Mouse (Mus musculus) G1E (cell line): ENCODE data around the gene Sprtn. TPM values are rescaled to one million over a fixed set of nuclear protein-coding genes. Genes with fewer than 3 reads are reported as not detected.
A peak's percentile ranks its signal among the peaks of the same experiment; 100 is the strongest.

Experiments
- ATAC-seq: 2 replicates; pipeline ENCODE4 v1.8.0; 2016; ENCODE audit warnings: mild to moderate bottlenecking; ENCODE audit not compliant: insufficient number of reproducible peaks, poor library complexity, low FRiP score, severe bottlenecking; ENCODE audit errors: extremely low read depth
- DNase-seq: peaks from one replicate; pipeline ENCODE4 v3.0.0; 2012; ENCODE audit warnings: low spot score
- H3K27me3 ChIP-seq: 2 replicates; pipeline ENCODE4 v1.6.1; 2012; ENCODE audit warnings: mild to moderate bottlenecking, low read length, inconsistent platforms; ENCODE audit not compliant: insufficient read depth
- H3K36me3 ChIP-seq: replicated peaks from 2 replicates; pipeline ENCODE3; 2012; ENCODE audit warnings: mild to moderate bottlenecking, inconsistent platforms
- H3K4me1 ChIP-seq: 2 replicates; pipeline ENCODE4 v1.6.1; 2012; ENCODE audit warnings: low read depth, low read length, inconsistent platforms, mixed read lengths; ENCODE audit not compliant: insufficient read depth
- H3K4me3 ChIP-seq: 2 replicates; pipeline ENCODE4 v1.5.1; 2012; ENCODE audit warnings: low read depth, mild to moderate bottlenecking, inconsistent platforms, low read length, moderate library complexity, mixed read lengths
- H3K9me3 ChIP-seq: replicated peaks from 2 replicates; pipeline ENCODE4 v1.6.1; 2012; ENCODE audit warnings: inconsistent platforms
- CTCF ChIP-seq: IDR thresholded peaks from 2 replicates; pipeline ENCODE4 v1.5.1; 2012; ENCODE audit warnings: low read depth, low read length, inconsistent platforms, mixed read lengths
- GATA1 ChIP-seq: IDR thresholded peaks from 2 replicates; pipeline ENCODE4 v1.6.1; 2012; ENCODE audit warnings: borderline replicate concordance, low read length, inconsistent platforms, mixed read lengths
- GATA2 ChIP-seq: IDR thresholded peaks from 2 replicates; pipeline ENCODE4 v1.6.1; 2012; ENCODE audit warnings: low read depth, low read length, inconsistent platforms, borderline replicate concordance
- POLR2AphosphoS5 ChIP-seq: IDR thresholded peaks from 2 replicates; pipeline ENCODE4 v1.6.1; 2012; ENCODE audit warnings: low read depth, low read length, inconsistent platforms; ENCODE audit not compliant: insufficient replicate concordance
- TAL1 ChIP-seq: conservative IDR thresholded peaks from 2 replicates; pipeline ENCODE4 v1.6.1; 2012; ENCODE audit warnings: low read depth, low read length, inconsistent platforms, mixed read lengths
- polyA plus RNA-seq: library from polyadenylated mRNA; stranded (reverse); fragments of >175 nt; gene quantifications from 2 replicates; pipeline ENCODE4 v1.2.3, GENCODE M21; 2012
- total RNA-seq, 2 experiments: library from RNA; stranded (forward) in 1 of 2; stranded (reverse) in 1 of 2; fragments of 200-1000 nt in 1 of 2; fragments of >200 nt in 1 of 2; fragmentation: Nextera tagmentation in 1 of 2; gene quantifications; 2 replicates each; pipeline ENCODE4 v1.2.3; 2014 to 2017

The Sprtn gene
- total and polyA plus RNA-seq, 3 experiments, result 21.7 to 42.4 (median 35.8) TPM

GRCm38 (mm10) chr8:124911938-124912872 lies 14.5 kb downstream of the Sprtn start:
- H3K4me3 ChIP-seq, result no peak overlapping the region
- H3K9me3 ChIP-seq, result 0 out of 2 replicates have a peak, but pooled peaks cover 5% of the 10 kb centered on the region
- H3K27me3 ChIP-seq, result no peaks in the 10 kb centered on the region
- peaks cover 97% of the 10 kb centered on the region for H3K36me3 ChIP-seq
- ATAC-seq (no peak), DNase-seq (no peak)
- TF ChIP-seq GATA1 (no peak), CTCF (no peak), POLR2AphosphoS5 (no peak), GATA2 (no peak), TAL1 (no peak)
- H3K4me1 ChIP-seq, result peaks cover 14% of the 10 kb centered on the region; the same call in 1 of the 2 replicates

GRCm38 (mm10) chr8:124914061-124914460 lies 16.4 kb downstream of the Sprtn start:
- peaks cover 98% of the 10 kb centered on the region for H3K36me3 ChIP-seq
- 0 out of 2 replicates have a peak, but pooled peaks cover 5% of the 10 kb centered on the region for H3K4me1 ChIP-seq
- H3K27me3 ChIP-seq, result no peaks in the 10 kb centered on the region
- 0 out of 2 replicates have a peak, but pooled peaks cover 7% of the 10 kb centered on the region for H3K9me3 ChIP-seq
- H3K4me3 ChIP-seq, result no peak overlapping the region
- ATAC-seq, result no peak
- no peak for DNase-seq
- no peak for TF ChIP-seq POLR2AphosphoS5
- no peak for TF ChIP-seq GATA1
- no peak for TF ChIP-seq GATA2
- no peak for TF ChIP-seq TAL1
- no peak for TF ChIP-seq CTCF

GRCm38 (mm10) chr8:124917741-124918484 lies 20.2 kb downstream of the Sprtn start:
- DNase-seq, result no peak
- H3K36me3 ChIP-seq, result peaks cover 76% of the 10 kb centered on the region
- peaks cover 2% of the 10 kb centered on the region; the same call in 1 of the 2 replicates for H3K9me3 ChIP-seq
- peaks cover 13% of the 10 kb centered on the region for H3K4me1 ChIP-seq
- ATAC-seq, result no peak
- H3K27me3 ChIP-seq, result no peaks in the 10 kb centered on the region
- no peak overlapping the region for H3K4me3 ChIP-seq
- TF ChIP-seq GATA2, result no peak
- no peak for TF ChIP-seq CTCF
- no peak for TF ChIP-seq TAL1
- no peak for TF ChIP-seq GATA1
- no peak for TF ChIP-seq POLR2AphosphoS5

- DNase-seq, result no peak
- H3K36me3 ChIP-seq, result peaks cover 73% of the 10 kb centered on the region
- ATAC-seq, result no peak
- H3K4me3 ChIP-seq, result peak overlapping the region; percentile 55; the same call in 1 of the 2 replicates
- H3K9me3 ChIP-seq, result peaks cover 21% of the 10 kb centered on the region
- TF ChIP-seq CTCF (no peak), TAL1 (no peak), GATA2 (no peak), POLR2AphosphoS5 (no peak), GATA1 (no peak)
- H3K4me1 ChIP-seq, result peaks cover 38% of the 10 kb centered on the region
- no peaks in the 10 kb centered on the region for H3K27me3 ChIP-seq
Observed at GRCm38 (mm10) chr8:124921369-124922279, 23.9 kb downstream of the Sprtn start.

GRCm38 (mm10) chr8:124922490-124923089 lies 24.9 kb downstream of the Sprtn start:
- peak overlapping the region; percentile 44; the same call in 1 of the 2 replicates for H3K4me3 ChIP-seq
- DNase-seq (no peak), ATAC-seq (no peak; the same call in 1 of the 2 replicates)
- TF ChIP-seq TAL1 (no peak), POLR2AphosphoS5 (no peak), GATA1 (no peak), GATA2 (no peak), CTCF (no peak)
- peaks cover 73% of the 10 kb centered on the region for H3K36me3 ChIP-seq
- H3K27me3 ChIP-seq, result no peaks in the 10 kb centered on the region
- H3K4me1 ChIP-seq, result peaks cover 44% of the 10 kb centered on the region
- peaks cover 21% of the 10 kb centered on the region for H3K9me3 ChIP-seq
